Mouse (Mus musculus) C2C12 (cell line): Measurements from ENCODE around the gene Cenpi. TPM values are rescaled to one million over a fixed set of nuclear protein-coding genes. Genes with fewer than 3 reads are reported as not detected.

Experiments
- H3K27me3 ChIP-seq: one replicate; pipeline ENCODE4 v1.6.1; 2011; ENCODE audit not compliant: control insufficient read depth, insufficient read depth, insufficient read length
- H3K36me3 ChIP-seq: one replicate; pipeline ENCODE4 v1.6.1; 2011; ENCODE audit not compliant: control insufficient read depth, insufficient read depth
- H3K4me3 ChIP-seq: one replicate; pipeline ENCODE4 v1.5.1; 2011; ENCODE audit warnings: mild to moderate bottlenecking, control low read depth; ENCODE audit not compliant: poor library complexity, insufficient read depth, severe bottlenecking
- H3K79me2 ChIP-seq: one replicate; pipeline ENCODE4 v1.6.1; 2011; ENCODE audit not compliant: control insufficient read depth, insufficient read depth
- H3K79me3 ChIP-seq: one replicate; pipeline ENCODE4 v1.6.1; 2011; ENCODE audit warnings: low read depth, control low read depth
- H3ac ChIP-seq: one replicate; pipeline ENCODE3; 2011; ENCODE audit warnings: low read depth; ENCODE audit not compliant: control insufficient read depth, insufficient read length
- CEBPB ChIP-seq: IDR thresholded peaks from one replicate; pipeline ENCODE4 v1.6.1; 2011; ENCODE audit warnings: low read depth, mild to moderate bottlenecking, control low read depth, moderate library complexity
- CTCF ChIP-seq: IDR thresholded peaks from one replicate; pipeline ENCODE4 v1.5.1; 2011; ENCODE audit not compliant: control insufficient read depth, insufficient read depth, insufficient read length
- FOSL1 ChIP-seq: IDR thresholded peaks from one replicate; pipeline ENCODE4 v1.8.0; 2011; ENCODE audit warnings: mild to moderate bottlenecking, low read length; ENCODE audit not compliant: poor library complexity, insufficient read depth, severe bottlenecking
- MAX ChIP-seq: IDR thresholded peaks from one replicate; pipeline ENCODE4 v1.6.1; 2011; ENCODE audit warnings: mild to moderate bottlenecking, control low read depth
- MYOD1 ChIP-seq: IDR thresholded peaks from one replicate; pipeline ENCODE4 v1.6.1; 2011; ENCODE audit warnings: low read depth; ENCODE audit not compliant: control insufficient read depth, insufficient read length
- MYOG ChIP-seq: IDR thresholded peaks from one replicate; pipeline ENCODE4 v1.6.1; 2011; ENCODE audit not compliant: control insufficient read depth, insufficient read length; ENCODE audit errors: extremely low read depth
- USF1 ChIP-seq: IDR thresholded peaks from one replicate; pipeline ENCODE4 v1.6.1; 2011; ENCODE audit warnings: low read depth, mild to moderate bottlenecking, control low read depth, moderate library complexity
- polyA plus RNA-seq: library from polyadenylated mRNA; unstranded; fragments of >200 nt; fragmentation: generic; extraction: Trizol; gene quantifications from one replicate; pipeline ENCODE4 v1.2.1, GENCODE M21; 2012; ENCODE audit warnings: missing spikeins

Cenpi gene
- polyA plus RNA-seq, 1 experiment = 10.8 TPM

- no peaks in the 10 kb centered on the region for H3K79me3 ChIP-seq
- no peaks in the 10 kb centered on the region for H3K36me3 ChIP-seq
- no peaks in the 10 kb centered on the region for H3K27me3 ChIP-seq
- no peak overlapping the region for H3K4me3 ChIP-seq
- H3ac ChIP-seq = no peak overlapping the region
- TF ChIP-seq CTCF (no peak), MYOD1 (peak; percentile 77)
- H3K79me2 ChIP-seq = no peaks in the 10 kb centered on the region
These were observed 101.5 kb downstream of the Cenpi start for GRCm38 (mm10) chrX:134409354-134409900.

DNA sequence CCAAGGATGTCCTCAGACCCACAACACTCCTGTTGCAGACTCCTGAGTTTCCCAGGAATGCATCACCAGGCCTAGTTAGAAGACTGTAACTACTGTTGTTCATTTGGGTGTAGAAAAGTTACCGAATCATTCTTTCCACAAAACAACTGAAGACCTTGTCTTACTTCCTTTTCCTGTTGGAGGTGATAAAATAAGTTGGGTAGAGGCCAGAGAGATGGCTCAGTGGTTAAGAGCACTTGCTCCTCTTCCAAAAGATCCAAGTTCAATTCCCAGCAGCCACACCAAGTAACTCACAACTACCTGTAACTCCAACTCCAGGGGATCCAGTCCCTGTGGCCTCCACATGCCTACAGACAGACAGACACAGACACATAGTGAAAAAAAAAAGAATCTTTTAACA lies 104.2 kb downstream of the Cenpi start:
- H3ac ChIP-seq = no peak overlapping the region
- TF ChIP-seq MYOG = no peak
- no peak for TF ChIP-seq MAX
- no peak for TF ChIP-seq CEBPB
- no peak for TF ChIP-seq MYOD1
- TF ChIP-seq CTCF = no peak
- TF ChIP-seq USF1 = no peak
- TF ChIP-seq FOSL1 = no peak
- H3K4me3 ChIP-seq = no peak overlapping the region
- no peaks in the 10 kb centered on the region for H3K36me3 ChIP-seq
- no peaks in the 10 kb centered on the region for H3K27me3 ChIP-seq
- no peaks in the 10 kb centered on the region for H3K79me3 ChIP-seq
- no peaks in the 10 kb centered on the region for H3K79me2 ChIP-seq

Other genes starting within 250 kb of the Cenpi start
- 22.7 TPM for gene Cstf2, start 248.9 kb upstream of the Cenpi start, polyA plus RNA-seq
- gene Xkrx, start 146.0 kb upstream of the Cenpi start, polyA plus RNA-seq = 0.09 TPM
- gene Arl13a, start 120.6 kb upstream of the Cenpi start, polyA plus RNA-seq = not detected
- gene Nox1, start 86.1 kb upstream of the Cenpi start, polyA plus RNA-seq = 0.07 TPM
- 5.9 TPM for gene Trmt2b, start 31.1 kb upstream of the Cenpi start, polyA plus RNA-seq
- gene Tmem35a, start 12.9 kb upstream of the Cenpi start, polyA plus RNA-seq = 1.2 TPM
- gene Drp2, start 96.5 kb downstream of the Cenpi start, polyA plus RNA-seq = 1.9 TPM
- gene Taf7l, start 168.4 kb downstream of the Cenpi start, polyA plus RNA-seq = not detected
- gene Timm8a1, start 233.8 kb downstream of the Cenpi start, polyA plus RNA-seq = 44.6 TPM